ENCODE assay signal across 8 mouse cellular contexts in genomic region chr6:87101955-87102353, GRCm38 (mm10). TPM values are rescaled to one million over a fixed set of nuclear protein-coding genes. Genes with fewer than 3 reads are reported as not detected.
A peak's percentile ranks its signal among the peaks of the same experiment; 100 is the strongest.
DNase-seq lines count a peak whose midpoint lies in the region; ATAC-seq and TF ChIP-seq lines count a peak whose summit lies in the region.

No protein-coding gene starts in this region.

- H3K4me2 ChIP-seq in limb, embryonic 14.5 days (replicated peaks; ENCODE audit: low read depth, low read length, severe bottlenecking) = peak overlapping the region; percentile 6; the same call in 1 of the 2 replicates

- TF ChIP-seq POLR2A in limb, embryonic 14.5 days (IDR thresholded peaks at IDR 0.05; ENCODE audit: borderline replicate concordance, extremely low read depth, insufficient read depth, insufficient read length) = no peak

- WGBS in heart, embryonic 10.5 days = 16% methylated on average over 4 of the region's 4 CpGs
- 9% methylated on average over 4 of the region's 4 CpGs for WGBS in limb, embryonic 14.5 days

- DNase-seq in heart, embryonic 10.5 days (ENCODE audit: low spot score) = peak; percentile 71
- no peak for DNase-seq in heart, adult 11 months
- DNase-seq in CD4-positive helper T cell, adult 2 months (ENCODE audit: low read depth, low spot score) = peak; percentile 9
- peak; percentile 42 for DNase-seq in limb, embryonic 14.5 days (ENCODE audit: low spot score)
- no peak for DNase-seq in left cerebral cortex, adult 11 months (ENCODE audit: low spot score)
- no peak for DNase-seq in cerebellum, adult 11-12 months
- DNase-seq in right cerebral cortex, adult 18-20 months = no peak

- no peak overlapping the region for H3K4me3 ChIP-seq in heart, embryonic 10.5 days
- no peak overlapping the region for H3K4me3 ChIP-seq in limb, embryonic 14.5 days (replicated peaks; ENCODE audit: low read length)

- H3K36me3 ChIP-seq in heart, embryonic 10.5 days = no peaks in the 10 kb centered on the region
- no peaks in the 10 kb centered on the region for H3K36me3 ChIP-seq in limb, embryonic 14.5 days (ENCODE audit: control insufficient read depth, insufficient read depth, low read length)

- no peaks in the 10 kb centered on the region for H3K9me3 ChIP-seq in heart, embryonic 10.5 days
- no peaks in the 10 kb centered on the region for H3K9me3 ChIP-seq in limb, embryonic 14.5 days (ENCODE audit: control insufficient read depth, low read length)

- H3K9ac ChIP-seq in limb, embryonic 14.5 days (ENCODE audit: low read depth, low read length, severe bottlenecking) = peak overlapping the region; percentile 32; the same call in 1 of the 2 replicates

- ATAC-seq in erythroblast, adult 5-6 weeks (replicated peaks; ENCODE audit: low FRiP score, poor library complexity, severe bottlenecking) = 0 out of 2 replicates have a peak, but pooled peaks have one; percentile 15
- ATAC-seq in limb, embryonic 14.5 days (ENCODE audit: low FRiP score, low read depth) = peak; percentile 27; the same call in 1 of the 2 replicates

- H3K4me1 ChIP-seq in heart, embryonic 10.5 days = peaks cover 39% of the 10 kb centered on the region
- H3K4me1 ChIP-seq in limb, embryonic 14.5 days (ENCODE audit: control insufficient read depth, insufficient read depth, low read length) = peaks cover 44% of the 10 kb centered on the region

- peak overlapping the region; percentile 56; the same call in 1 of the 2 replicates for H3K27ac ChIP-seq in heart, embryonic 10.5 days
- peak overlapping the region; percentile 79 for H3K27ac ChIP-seq in limb, embryonic 14.5 days (replicated peaks; ENCODE audit: low read depth, low read length)

- peaks cover 7% of the 10 kb centered on the region; the same call in 1 of the 2 replicates for H3K27me3 ChIP-seq in heart, embryonic 10.5 days (ENCODE audit: insufficient read depth, poor library complexity, severe bottlenecking)
- H3K27me3 ChIP-seq in limb, embryonic 14.5 days (ENCODE audit: control insufficient read depth, insufficient read depth, low read length) = no peaks in the 10 kb centered on the region

RNA-seq across cellular contexts. Expression of gene D6Ertd527e, which starts 2.6 kb away (rescaled TPM):
- not detected in 2 replicates for polyA plus RNA-seq in heart, embryonic 10.5 days (2016; fragmentation: Nextera tagmentation; extraction: Ambion mirVana)
- not detected in 2 replicates for total RNA-seq in erythroblast, adult 5-6 weeks (2015; ENCODE audit: low replicate concordance)
- not detected in 2 replicates for total RNA-seq in erythroblast, adult 5-6 weeks (2017; ENCODE audit: low replicate concordance)
- polyA plus RNA-seq in limb, embryonic 14.5 days (2012; rRNA removed) = 1.6 and 4.0 TPM in 2 replicates
- 0.56 and 0.91 TPM in 2 replicates for polyA plus RNA-seq in limb, embryonic 14.5 days (2014; fragmentation: Nextera tagmentation; extraction: Ambion mirVana)

RNA-seq across cellular contexts. Expression of gene Gfpt1, which starts 59.3 kb away (rescaled TPM):
- 15.8 and 18.6 TPM in 2 replicates for polyA plus RNA-seq in heart, embryonic 10.5 days (2016; fragmentation: Nextera tagmentation; extraction: Ambion mirVana)
- total RNA-seq in erythroblast, adult 5-6 weeks (2015; ENCODE audit: low replicate concordance) = 5.9 and 7.9 TPM in 2 replicates
- total RNA-seq in erythroblast, adult 5-6 weeks (2017; ENCODE audit: low replicate concordance) = 5.9 and 6.4 TPM in 2 replicates
- 35.8 and 37.7 TPM in 2 replicates for polyA plus RNA-seq in limb, embryonic 14.5 days (2012; rRNA removed)
- 21.5 and 22.7 TPM in 2 replicates for polyA plus RNA-seq in limb, embryonic 14.5 days (2014; fragmentation: Nextera tagmentation; extraction: Ambion mirVana)

Comparison
In these comparisons a context has a peak if more than half of its experiments do, and no peak if none do; other contexts are left out.
1. DNase-seq: peak in heart, embryonic 10.5 days (single experiment), CD4-positive helper T cell, adult 2 months (single experiment) and limb, embryonic 14.5 days (single experiment); none in heart, adult 11 months (single experiment), left cerebral cortex, adult 11 months (single experiment), cerebellum, adult 11-12 months (single experiment) and right cerebral cortex, adult 18-20 months (single experiment).